Mouse (Mus musculus) right cerebral cortex, postnatal 25 days (tissue): ENCODE data around the gene Kcnk2.
"Not testable (repeated sequence)": the region's sequence is repeated elsewhere in the genome, so short reads cannot be mapped to it uniquely, and the experiment has no call there.

Experiments used
- DNase-seq: peaks from one replicate; pipeline ENCODE4 v3.0.0; 2022

The Kcnk2 gene

DNA sequence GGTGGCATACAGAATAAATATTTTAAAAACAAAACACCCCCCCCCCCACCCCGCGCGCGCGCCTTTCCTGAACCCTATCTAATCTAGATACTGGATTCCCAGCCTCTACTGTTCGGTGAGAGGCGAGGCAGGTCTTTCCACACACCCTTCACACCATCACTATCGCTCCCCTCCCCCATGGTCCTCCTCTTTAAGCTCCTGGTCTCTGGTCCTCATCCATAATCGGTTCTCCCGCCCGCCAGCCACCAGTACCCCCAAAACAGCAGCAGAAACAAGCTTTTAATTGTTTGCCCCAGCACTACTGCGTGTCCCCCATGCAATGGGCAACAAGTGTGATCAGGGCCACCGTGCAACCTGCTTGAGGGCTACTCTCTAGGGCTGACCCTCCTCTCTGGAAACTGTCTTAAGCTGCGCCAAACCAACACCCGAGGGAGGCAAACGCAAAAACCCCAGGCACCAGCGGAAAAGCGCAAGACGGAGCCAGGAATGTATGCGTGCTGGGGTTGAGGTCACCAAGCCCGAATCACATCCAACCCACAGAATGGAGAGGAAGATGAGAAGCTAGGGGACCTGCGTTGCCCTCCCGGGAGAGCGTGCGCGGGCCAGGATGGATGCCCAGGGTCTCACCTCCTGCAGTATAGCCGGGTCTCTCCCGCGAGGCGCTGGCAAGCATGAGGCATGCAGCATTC, 59.5 kb downstream of the Kcnk2 start:
- DNase-seq = peak; percentile 36

DNA sequence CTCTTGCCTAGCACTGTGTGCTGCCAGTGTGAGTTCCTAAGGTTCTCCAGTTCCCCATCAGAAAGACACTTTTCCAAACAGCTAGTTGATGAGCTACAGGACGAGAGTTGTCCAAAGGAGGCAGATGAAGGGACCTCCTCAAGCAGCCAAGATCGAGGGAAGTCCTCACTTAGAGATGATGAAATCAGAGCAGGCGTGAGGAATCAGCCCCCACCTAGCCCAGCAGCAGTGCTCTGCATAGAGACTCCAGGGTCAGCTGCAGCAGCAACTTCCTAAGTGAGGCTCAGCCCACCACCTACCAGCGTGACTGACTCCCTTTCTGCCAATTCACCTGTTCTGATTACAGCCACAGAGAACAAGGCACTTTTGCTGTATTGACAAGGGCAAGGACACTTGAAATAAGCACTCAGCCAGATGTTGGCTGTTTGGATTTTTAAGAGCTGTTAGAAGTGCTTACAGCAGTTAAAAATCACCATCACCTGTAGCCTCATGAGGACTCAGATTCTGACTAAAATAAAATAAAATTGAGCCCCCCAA, 60.6 kb downstream of the Kcnk2 start:
- DNase-seq = peak; percentile 14

DNA sequence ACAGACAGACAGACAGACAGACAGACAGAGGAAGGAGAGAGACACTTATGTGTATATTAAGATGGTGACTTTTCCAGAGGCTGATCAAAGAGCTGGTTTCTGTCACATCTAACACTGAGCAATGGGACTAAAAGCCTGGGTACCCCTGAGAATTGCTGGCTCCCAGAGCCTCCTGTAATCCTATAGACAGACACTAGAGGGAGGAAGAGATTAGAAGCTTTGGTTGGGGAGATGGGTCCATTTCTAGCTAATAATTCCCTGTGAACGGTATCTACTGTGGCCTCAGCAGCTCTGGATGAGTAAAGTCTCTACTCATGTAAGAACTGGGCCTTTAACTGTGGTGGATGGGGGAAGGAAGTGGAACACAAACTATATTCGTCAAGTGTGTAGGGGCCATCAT, 86.2 kb downstream of the Kcnk2 start:
- DNase-seq = no peak

DNA sequence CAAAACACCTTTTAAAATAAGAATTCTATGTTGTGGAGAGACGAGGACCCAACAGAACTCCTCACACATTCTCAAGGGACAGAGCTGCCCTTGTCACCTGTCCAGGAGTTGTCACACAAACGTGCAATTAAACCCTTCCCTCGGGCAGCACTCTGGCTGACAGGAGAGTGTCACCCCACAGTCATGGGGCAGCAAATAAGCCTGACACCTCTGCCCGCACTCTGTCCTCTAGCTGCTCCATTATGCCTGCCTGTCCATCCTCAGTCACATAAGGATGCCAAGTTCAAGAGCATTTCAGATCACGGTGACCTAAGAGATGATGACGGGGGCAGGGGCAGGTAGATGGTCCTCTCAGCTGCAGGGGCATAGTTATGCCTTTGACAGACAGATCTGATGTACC, 87.6 kb downstream of the Kcnk2 start:
- no peak for DNase-seq

DNA sequence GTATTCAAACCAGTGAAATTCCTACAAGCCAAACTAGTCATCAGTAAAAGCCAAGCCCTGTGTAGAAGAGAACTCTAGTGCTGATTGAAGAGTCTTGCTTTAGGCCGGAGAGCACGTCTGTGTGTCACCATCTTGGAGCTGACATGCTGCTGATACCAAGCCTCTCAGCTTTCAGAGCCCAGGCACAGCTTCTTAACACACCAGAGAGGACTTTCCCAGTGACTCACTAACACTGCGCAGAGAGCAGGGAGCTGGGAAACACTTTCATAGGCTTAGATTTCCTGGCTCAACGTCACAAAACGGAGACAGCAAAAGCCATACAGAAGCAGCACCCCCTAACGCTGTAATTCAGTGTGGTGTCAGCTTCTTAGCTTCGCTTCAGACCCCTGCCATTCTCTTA, 88.3 kb downstream of the Kcnk2 start:
- no peak for DNase-seq

DNA sequence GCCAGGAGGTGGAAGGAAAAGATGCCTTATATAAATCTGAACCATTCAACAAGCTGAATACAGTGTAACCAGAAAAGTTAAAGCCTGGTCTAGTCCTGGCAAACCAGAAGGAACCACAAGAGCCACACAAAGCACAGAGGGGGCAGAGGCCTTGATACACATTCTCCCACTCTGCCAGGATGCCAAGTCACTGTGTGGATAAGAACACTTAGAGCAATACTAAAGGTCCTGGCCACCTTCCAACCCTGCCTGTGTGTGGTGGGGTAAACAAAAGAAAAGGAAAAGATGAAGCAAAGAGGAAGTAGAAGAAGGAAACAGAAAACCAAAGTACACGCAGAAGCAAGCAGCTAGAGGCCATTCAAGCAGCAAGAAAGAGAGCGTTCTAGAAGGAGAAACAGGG, 91.9 kb downstream of the Kcnk2 start:
- no peak for DNase-seq

DNA sequence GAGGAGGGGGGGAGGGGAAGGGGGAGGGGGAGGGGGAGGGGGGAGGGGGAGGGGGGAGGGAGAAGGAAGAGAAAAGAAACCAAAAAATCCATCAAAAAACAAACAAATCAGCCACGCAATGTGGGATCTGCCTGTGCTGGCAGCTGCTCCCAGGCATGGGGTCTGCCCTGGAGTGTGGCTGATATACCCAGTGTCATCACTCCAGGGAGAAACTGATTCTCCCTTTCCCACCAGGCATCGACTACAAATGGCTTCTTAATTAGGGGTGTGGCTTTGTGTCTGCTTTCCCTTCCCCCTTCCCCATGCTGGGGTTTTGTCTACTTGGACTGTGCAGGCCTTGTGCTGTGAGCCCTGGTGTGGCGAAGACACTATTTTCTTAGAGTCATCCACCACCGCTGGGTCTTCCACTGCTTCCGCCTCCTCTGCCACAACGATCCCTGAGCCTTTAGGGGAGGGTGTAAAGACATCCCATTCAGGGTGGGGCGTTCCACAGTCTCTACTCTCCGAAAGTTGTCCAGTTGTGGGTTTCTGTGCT, 97.0 kb downstream of the Kcnk2 start:
- no peak for DNase-seq

DNA sequence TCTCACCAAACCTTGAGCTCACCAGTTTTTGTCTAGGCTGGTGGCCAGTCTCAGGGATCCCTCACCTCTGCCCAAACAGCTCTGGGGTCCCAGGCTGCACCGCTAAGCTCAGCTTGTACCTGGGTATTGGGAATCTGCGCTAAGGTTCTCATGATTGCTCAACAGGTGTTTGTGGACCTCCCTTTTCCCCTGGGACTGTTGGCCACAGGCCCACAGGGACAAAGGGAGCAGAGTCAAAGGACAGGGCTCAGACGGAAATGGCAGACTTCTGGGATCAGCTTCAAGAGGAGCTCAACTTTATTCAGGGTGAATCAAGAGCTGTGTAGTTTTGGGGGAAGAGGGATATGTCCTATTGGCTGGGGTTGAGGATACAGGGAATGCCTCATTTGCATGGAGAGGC, 99.1 kb downstream of the Kcnk2 start:
- no peak for DNase-seq

DNA sequence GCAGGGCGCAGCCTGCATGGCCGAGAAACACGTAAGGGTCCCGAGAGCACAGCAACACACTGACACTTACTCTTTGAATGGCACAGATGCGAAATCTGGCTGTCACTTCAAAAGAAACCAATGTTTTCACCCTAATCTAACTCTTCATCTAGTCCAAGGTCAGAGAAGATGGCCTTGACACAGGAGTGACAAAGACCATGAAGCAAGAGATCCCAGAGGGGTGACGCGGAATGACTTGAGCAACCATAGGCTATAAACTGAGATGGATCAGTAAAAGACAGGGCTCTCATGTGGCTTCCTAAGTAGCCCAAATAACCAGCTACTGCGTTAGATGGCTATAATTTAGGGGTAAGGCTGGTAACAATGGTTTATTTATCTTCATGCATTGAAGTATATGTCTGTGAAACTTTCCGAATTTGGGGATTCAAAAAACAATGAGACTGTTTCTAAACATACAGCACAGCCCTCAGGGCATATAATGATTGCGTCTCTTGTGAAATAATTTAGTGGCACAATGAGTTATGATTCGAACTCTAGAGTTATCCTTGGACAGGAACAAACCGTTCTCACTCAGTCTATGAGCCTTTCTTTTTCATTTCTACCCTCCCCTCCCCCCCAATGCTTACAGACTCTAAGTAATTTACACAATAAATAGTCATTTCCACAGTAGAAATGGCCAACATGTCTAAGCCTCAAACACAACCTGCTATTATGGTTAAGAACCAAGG, 108.2 kb downstream of the Kcnk2 start:
- DNase-seq = no peak

DNA sequence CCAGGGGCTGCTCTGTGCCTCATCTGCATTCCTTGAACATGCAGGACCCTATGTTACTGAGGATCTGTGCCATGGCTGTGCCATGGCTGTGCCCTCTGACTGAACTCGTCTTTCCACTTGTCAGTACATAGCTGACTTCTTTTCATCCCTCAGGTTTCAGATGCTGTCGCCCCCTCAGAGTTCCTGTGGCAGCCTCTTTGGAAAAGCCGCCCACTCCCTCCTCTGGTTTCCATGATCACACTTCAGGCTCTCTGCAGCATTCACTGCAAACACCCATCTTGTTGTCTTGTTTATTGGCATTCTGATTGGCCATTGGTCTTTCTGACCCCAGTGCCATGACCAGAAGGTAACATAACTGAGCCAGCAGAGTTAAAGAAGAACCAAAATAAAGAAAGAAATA, 111.2 kb downstream of the Kcnk2 start:
- DNase-seq = peak; percentile 42

DNA sequence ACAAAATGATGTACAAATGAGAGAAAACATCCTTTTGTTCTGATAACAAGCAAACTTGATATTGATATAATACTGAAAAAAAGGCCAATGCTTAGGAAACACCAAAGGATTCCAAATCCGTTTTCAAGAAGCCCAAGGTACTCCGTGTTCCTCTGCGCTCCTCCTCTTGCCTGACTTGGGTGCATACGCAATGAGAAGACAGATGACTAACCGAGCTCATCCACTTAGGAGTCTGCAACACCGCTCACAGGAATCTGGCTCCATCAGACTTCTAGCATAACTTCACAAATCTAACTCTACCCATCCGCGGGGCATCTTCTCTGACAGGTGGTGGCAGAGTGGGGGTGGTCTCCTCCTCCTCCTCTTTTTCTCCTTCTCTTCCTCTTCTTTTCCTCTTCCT, 113.1 kb downstream of the Kcnk2 start:
- DNase-seq = no peak

DNA sequence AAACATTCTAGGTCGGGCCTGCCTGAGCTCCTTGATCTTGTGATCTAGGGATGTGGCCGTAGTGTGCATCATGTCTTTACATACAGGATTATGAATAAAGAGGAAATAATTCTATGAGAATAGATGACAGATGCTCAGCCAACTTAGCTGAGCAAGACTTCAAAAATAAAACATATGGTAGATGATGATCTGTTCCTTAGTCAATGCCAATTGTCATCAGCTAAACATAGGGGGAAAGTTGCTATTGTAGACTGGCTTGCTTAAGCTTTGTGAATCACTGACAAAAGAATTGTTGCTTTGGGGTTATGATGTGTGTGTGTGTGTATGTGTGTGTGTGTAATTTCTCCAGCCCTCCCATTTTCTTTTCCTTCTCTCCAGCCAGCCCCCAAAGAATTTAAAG, 129.8 kb downstream of the Kcnk2 start:
- DNase-seq = no peak

DNA sequence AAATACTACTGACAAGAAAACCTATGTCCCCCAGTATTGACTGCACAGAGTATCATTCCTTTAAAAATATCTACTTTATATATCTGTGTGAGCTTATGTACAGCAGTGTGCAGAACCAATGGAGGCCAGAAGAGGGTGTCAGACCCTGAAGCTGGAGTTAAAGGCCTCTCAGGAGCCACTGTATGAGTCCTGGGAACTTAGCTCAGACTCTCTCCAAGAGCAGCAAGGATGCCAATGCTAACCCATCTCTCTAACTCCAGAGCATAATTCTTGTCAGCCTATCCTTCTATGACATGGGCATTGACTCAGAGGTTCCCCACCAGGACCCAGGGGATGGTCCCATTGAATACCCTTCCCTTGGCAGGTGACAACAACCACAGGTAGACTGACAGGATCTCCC, 148.4 kb downstream of the Kcnk2 start:
- DNase-seq = no peak

DNA sequence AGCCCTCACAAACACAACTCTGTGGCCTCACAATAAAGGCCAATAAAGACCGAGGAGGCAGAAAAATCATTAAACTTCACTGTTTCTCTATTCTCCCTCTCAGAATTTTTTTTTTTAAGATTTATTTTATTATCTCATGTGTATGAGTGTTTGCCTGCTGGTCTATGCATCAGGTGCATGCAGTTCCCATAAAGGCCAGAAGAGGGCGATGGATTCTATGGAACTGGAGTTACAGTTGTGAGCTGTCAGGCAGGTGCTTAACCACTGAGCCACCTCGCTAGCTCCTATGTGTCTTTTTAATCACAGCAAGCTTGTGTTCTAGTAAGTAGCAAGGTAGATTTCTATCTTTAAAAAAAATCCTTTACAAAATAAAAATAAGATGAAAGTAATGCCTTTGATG, 148.9 kb downstream of the Kcnk2 start:
- DNase-seq = no peak

DNA sequence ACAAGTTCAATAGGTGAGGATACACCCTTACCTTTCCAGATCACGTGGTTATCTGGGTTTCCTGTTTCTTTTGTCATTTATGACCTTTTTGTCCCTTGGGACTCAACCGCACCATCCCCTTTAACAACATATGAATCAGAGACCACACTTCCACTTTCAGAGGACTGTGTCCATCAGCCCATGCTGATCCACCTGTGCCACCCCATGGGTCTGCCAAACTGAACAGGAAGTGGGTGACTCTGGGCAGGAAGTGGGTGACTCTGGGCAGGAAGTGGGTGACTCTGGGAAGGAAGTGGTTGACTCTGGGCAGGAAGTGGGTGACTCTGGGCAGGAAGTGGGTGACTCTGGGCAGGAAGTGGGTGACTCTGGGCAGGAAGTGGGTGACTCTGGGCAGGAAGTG, 158.9 kb downstream of the Kcnk2 start:
- DNase-seq = not testable (repeated sequence)

DNA sequence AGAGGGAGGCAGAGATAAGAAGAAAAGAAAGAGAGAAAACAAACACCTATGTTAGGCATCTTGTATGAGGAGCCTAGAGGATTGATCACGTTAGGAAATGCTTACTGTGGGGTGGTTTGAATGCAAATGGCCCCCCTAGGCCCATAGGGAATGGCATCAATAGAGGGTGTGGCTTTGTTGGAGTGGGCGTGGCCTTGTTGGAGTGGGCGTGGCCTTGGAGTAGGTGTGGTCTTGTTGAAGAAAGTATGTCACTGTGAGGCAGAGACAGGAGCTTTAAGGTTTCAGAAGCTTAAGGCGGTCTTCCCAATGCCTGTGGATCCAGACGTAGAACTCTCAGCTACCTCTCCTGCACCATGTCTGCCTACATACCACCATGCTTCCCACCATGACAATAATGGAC, 166.8 kb downstream of the Kcnk2 start:
- DNase-seq = no peak

DNA sequence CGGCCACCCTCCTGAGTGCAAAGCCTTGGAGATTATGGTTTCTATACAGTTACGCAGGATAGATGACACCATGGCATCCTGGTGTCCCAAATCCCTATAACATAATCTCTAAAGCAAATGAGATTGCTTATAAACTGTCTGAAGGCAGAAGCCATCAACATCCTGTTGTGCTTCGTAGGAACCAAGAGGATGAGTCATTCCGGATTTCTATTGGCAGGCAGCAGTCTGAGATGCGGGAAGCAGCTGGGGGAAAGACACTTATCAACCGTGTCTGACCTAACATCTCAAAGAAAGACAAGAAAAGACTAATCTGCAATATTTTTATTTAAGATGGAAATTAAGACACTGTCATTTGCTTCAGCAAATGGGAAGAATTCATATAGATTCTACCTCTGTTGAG, 169.2 kb downstream of the Kcnk2 start:
- DNase-seq = no peak

DNA sequence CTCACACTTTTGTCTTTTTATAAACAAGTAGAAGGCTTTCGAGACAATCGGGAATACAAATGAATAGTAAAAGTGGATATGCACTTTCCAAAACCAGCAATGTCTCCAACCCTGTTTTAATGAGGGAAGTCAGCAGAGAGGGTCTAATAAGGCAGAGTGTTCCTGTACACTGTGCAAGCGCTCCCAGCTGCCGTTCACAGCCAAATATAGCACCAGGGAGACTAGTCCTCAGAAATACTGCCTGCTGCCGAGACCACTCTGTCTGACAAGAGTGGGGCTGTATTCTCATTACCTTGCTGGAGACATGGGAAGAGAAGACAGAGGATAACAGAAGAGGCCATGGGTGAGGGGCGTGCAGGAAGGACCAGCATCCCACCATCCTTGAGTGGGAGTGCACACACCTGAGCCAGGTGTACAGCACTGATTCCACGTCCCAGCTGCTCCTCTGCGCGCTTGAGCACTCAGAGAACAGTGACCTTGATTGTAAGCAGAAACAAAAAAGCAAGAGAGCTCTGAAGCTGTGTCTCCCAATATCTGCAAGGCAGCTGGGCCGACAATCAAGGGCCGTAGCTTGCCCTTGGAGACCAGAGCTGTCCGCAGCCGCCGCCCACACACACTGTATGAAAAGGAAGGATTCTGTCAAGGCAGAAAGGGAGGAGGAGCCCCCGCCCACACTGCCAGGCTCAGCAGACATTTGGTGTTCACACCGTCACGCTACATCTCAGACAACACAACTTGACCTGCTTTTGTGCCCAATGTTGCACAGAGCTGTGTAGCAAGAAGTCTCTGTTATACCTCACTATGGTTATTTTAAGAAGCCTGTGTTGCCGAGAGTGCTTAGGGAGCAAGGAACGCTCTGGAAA, 173.6 kb downstream of the Kcnk2 start:
- peak; percentile 52 for DNase-seq

DNA sequence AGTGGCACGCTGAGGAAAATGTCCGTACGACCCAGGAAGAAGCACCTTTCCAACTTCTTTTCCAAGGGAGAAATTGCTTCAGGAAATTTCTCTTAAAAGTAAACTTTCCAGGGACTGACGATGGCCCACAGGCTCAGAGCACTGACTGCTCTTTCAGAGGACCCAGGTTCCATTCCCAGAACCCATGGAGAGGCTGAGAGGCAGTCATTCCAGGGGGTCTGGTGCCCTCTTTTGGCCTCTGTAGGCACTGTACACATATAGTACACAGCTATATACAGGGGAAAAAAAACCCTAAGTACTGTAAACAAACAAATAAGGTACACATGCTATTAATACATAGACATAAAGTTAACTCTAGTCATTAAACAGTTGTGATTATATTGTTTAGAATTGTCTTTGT, 174.6 kb downstream of the Kcnk2 start:
- no peak for DNase-seq

DNA sequence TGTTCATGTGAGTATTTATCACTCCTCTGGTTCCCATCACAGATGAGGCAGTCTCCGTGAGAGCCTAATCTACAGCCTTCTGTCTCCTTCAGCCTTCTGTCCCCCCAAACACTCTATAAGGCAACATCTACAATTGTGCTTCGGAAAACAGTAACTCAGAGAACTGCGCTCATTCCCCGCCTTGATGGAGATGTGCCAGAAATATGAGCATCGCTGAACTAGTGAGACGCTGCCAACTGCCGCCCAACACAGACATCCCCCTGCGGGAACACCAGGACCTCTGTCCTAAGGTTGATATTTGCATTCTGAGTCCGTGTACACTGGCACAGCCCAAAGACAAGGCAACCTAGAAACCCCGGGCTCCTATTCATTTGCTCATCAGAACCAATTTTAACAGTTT, 183.0 kb downstream of the Kcnk2 start:
- DNase-seq = no peak

DNA sequence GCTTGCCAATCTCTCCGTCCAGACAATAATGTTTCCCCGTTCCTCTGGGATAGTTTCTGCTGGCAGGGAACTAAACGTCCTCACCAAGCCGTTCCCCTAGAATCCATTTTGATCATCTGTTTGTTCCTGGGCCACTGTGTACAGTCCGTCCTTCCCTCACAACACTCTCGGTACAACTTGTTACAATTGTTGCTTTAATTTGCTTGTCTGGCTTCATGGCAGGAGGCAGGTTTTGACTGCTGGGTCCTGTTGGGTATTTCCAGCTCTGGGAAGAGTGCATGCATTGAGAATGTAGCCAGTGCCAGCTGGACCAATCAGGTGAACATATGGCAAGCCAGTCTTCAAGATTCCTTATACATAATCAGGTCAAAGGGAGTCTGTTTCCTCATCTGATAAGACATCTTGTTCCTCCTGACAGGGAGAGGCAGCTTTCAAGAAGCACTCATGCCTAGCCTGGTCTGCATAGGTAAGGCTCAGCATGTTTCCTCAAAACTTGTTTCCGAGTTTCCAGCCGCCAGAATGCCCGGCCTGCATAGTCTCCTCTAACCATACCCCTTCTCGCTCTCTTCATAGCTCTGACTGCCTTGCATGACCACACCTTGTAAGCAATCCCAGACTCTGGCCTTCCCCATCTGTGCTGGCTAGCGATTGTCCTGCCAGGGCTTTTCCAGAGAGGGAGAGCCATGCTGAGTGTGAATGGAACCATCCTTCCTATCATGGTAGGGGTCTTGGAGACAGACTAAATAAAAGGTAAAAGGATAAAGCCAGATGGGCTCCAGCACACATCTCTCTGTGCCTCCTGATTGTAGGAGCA, 184.1 kb downstream of the Kcnk2 start:
- no peak for DNase-seq

DNA sequence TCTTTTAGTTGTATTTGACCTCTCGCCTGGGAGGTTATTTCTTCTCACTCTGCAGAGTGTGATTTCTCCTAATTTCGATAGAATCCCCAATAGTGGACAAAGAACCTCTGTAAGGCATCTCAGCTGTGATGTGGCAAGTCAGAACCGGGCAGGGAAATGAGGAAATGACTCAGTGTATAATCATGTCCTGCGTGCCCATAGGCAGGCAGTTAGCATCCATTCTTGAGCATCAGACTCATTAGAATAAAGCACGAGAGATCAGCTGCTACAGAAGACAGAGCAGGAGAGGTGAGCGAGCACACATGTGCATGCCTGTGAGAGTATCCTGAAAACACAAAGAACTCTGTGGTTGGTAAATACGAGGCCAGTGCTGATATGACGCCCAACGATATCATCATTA, 186.9 kb downstream of the Kcnk2 start:
- DNase-seq = no peak

DNA sequence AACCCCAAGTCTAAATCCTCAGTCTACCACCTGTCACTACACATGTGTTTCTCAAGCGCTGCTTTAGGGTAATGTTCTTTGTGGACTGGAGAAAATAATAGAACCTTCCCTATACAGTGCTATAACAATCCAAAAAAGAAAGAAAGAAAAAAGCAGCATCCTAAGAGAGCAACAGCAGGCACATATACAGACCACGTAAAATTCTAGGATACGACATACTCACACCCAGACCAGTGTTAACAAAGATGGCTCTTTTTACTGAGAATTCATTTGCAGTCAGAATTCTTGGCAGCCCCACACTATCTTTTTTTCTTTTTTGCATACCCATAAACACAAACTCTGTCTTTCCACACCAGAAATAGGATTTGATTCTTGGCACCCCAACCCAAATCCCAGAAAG, 187.6 kb downstream of the Kcnk2 start:
- no peak for DNase-seq
